Mouse (Mus musculus): ENCODE results near the gene Fbll1. TPM values are rescaled to one million over a fixed set of nuclear protein-coding genes. Genes with fewer than 3 reads are reported as not detected.
A peak's percentile ranks its signal among the peaks of the same experiment; 100 is the strongest.

Gene Fbll1
- total RNA-seq, 2 experiments from 2014 or later = not detected

DNA sequence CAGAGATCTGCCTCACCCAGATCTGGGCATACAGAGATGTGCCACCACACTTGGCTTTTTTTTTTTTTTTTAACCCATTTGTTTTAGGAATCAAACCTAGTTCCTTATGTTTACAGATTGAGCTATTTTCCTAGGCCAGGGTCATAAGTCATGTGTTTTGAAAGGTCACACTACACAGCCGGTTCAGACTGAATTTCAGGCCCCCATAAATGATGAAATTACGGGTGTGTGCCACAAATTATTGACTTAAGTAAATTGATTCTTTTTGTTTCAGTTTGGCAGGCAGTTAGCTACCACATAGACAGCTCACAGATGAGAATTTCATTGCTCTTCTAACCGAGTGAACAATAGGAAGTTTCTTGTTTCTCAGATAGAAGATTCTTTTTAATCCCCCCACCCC lies 14.7 kb downstream of the Fbll1 start:
- DNase-seq (ENCODE audit: low spot score in 2 of 2) = no peak

DNA sequence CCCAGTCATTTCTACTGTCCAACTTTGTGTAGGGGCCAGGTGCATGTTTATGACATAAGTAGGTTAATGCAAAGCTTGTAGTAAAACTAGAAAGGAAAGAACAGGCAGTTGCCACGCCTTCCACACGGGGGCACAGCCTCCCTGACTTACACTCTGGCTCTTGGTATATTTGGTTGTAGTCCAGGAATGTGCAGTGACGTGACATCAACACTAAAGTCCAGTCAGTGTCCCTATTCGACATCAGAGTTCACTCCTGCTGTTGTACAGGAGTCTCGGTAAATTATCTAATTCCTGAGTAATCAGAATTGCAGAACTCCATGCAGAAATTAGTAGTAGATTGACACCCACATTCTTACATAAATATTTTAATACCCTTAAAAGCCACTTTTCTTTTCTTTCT lies 15.6 kb downstream of the Fbll1 start:
- no peak for DNase-seq (ENCODE audit: low spot score in 2 of 2)

DNA sequence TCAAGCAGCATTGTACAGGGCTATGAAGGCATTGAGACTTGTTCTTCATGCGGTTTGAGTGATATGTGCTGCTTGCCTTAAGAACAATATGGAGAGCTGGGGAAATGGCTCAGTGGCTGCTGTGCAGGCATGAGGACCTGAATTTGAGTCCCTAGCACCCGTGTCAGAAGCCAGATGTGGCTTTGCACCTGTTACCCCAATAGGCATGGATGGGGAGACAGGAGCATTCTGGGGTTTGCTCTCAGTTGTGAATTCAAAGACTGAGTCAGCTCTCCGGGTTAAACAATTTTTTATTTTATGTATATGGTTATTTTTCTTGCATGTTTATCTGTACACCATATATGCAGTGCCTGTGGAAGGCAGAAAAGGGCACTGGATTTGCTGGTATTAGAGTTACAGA lies 16.2 kb downstream of the Fbll1 start:
- DNase-seq (ENCODE audit: low spot score in 2 of 2) = no peak

DNA sequence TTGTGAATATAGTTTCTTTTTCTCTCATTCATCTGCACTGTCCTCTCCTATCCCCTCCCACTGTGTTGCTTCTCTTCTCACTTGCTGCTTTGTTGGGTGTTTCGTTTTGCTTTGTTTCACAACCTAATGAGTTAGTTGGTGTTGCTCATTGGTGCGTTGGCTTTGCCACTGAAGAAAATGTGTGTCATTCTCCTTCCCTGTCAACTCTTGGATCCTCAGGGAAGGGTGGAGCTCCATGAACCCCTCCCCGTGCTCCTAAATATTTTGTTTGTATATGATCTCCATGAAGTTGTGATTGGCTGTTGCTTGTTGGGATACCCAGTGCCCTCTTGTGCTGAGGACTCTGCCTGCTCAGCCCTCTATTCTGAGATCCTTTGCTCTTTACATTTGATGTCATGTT lies 18.3 kb downstream of the Fbll1 start:
- DNase-seq (ENCODE audit: low spot score in 2 of 2) = no peak

DNA sequence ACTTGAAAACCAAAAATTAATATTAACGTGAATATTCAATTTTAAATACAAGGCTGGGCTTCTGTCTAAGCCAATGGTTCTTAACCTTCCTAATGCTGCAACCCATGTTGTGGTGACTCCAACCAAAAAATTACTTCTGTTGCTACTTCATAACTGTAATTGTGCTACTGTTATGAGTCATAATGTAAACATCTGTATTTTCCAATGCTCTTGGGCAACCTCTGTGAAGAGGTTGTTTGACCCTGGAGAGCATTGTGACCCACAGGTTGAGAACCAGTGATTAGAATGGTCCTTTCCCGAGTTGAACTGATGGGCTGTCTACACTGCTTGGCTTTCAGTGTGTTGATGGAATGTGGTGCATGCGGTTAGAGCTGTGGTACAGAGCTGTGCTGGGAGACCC lies 22.2 kb downstream of the Fbll1 start:
- no peak for DNase-seq (ENCODE audit: low spot score in 2 of 2)

DNA sequence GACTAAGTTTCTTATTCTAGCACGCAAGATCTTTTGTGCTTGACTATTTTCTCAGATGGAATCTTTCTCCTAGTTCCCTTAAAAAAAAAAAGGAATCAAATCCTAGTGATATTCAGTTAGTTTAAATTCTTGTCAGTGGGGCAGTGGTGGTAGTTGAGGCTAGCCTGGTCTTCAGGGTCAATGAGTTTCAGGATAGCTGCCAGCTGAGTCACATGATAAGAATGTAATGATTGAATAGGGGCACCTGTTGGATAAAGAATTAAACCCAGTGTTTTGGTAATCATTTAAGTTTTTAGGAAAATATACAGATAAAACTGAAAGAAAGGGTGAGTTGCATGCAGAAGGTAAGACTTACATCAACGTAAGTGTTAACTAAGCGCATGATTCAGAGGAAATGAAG lies 23.1 kb downstream of the Fbll1 start:
- no peak for DNase-seq (ENCODE audit: low spot score in 2 of 2)

DNA sequence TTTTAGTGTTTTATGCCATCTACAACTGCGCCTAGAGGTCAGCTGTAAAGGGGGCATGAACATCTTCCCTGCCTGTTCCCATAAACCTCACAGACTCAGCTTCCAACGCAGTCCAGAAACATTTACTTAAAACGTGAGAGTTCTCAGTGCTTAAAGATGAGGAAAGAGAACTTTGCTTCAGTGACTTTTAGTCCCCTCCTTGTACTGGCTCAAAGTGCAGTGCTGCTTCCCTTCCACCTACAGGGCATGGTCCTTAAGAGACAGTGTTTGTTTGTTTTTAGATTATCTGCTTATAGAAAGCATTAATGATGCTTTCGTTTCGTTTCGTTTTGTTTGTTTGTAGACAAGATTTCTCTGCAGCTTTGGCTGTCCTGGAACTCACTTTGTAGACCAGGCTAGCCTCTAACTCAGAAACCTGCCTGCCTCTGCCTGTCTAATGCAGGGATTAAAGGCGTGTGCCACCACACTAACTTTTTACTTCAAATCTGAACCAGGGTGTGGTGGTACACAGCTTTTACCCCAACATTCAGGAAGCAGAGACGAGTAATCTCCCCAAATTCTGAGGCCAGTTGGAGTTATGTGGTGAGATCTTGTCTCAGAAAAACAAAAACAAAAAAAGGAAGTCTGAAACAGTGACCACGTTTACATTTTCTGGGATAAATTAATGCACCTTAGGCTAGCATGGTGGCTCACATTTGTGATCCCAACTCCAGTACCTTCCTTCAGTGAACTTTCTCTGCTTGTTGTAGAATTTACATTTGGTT lies 27.8 kb downstream of the Fbll1 start:
- DNase-seq (ENCODE audit: low spot score in 2 of 2) = no peak

DNA sequence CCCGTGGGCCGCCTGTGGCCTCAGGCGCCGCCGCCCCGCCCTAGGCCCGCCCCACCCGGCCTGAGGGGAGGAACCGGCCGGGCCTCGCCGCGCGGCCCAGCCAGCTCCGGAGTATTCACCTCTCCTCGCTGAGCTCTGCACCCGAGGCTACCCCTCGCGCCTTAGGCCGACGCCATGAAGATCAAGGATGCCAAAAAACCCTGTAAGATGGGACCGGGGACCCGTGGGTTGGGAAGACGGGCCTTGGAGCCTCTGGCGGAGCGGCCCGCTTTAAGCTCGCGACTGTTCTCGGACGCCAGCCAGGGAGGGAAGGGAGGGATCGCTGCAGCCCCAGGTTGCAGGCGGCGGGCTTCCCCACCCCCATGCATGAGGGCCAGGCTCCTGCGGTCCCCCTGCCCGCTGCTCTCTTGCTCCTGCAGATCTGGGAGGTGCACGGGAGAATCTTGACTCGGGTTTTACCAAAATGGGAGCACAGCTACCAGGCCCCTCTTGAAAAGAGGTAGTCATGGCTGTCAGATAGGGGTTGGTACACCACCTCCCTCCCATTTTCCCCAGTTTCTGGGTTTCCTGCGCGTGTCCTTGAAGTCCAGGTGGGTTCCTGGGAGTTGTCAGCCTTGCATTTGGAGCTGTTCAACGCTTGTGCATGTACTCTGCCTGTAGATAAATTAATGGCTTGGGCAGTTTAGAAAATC lies 28.8 kb downstream of the Fbll1 start:
- peak; percentile 56 to 81 for DNase-seq (ENCODE audit: low spot score in 2 of 2)

DNA sequence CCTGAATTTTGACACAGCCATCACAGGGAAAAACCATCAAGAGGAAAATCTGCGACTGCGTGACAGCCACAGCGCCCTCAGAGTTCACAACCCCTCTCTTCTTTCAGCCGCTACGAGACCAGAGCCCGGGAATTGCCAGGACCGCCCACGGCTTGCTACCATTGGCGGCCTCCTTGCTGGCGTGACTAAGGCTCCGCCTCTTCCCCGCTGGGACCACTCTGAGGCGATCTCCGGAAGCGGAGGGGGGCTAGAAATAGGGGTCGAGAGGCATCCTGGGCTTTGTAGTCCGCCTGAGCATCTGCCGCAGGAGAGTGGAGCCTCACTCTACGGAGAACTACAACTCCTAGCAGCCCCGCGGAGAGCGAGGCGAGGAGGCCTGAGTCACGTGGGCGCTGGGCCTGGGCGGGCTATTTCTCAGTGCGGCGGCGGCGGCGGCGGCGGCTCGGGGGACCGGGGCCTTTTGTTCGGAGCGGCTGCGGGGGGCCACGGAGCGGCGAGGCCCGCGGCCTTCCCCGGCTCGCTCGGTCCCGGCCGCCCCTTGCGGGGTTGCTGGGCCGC lies 29.4 kb downstream of the Fbll1 start, which contains the start of gene Pank3:
Gene Pank3 (plus strand): TSS at position 297 of the 558 bp plus-strand sequence.
- peak; percentile 88 to 95 for DNase-seq (ENCODE audit: low spot score in 2 of 2)

DNA sequence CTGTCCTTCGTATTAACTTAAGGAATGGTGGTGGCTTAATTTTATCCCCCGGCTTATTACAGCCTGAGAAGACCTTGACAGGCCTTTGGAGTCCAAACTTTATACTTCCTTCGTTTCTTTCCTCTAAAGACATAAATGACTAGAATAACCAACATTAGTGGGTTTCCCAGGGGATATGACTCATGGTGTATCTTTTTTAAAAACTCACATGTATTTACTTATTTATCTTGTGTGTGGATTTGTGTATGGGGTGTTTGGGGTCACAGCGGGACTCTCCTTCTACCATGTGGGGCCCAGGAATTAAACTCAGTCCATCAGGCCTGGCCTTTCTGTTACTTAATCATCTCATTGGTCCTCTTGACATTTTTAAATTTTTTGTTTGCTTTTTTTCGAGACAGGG lies 31.8 kb downstream of the Fbll1 start:
- no peak for DNase-seq (ENCODE audit: low spot score in 2 of 2)

DNA sequence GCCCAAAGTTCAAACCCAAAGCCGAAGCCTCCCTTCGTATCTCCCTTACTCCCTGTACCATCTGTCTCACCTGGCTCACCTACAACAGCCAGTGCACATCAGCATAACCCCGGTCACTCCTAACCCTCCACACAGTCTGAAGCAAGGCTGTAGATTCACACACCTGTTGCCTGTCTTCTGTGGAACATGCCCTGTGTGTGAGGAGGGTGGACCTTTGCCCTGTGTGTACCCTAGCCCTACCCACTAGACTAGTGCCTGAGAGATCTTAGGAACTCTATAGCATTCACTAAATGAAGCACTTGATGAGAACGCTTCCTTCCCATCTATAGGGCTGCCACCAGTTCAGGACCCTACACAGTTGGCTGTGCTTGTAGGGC lies 38.1 kb downstream of the Fbll1 start:
- no peak for DNase-seq (ENCODE audit: low spot score in 2 of 2)

DNA sequence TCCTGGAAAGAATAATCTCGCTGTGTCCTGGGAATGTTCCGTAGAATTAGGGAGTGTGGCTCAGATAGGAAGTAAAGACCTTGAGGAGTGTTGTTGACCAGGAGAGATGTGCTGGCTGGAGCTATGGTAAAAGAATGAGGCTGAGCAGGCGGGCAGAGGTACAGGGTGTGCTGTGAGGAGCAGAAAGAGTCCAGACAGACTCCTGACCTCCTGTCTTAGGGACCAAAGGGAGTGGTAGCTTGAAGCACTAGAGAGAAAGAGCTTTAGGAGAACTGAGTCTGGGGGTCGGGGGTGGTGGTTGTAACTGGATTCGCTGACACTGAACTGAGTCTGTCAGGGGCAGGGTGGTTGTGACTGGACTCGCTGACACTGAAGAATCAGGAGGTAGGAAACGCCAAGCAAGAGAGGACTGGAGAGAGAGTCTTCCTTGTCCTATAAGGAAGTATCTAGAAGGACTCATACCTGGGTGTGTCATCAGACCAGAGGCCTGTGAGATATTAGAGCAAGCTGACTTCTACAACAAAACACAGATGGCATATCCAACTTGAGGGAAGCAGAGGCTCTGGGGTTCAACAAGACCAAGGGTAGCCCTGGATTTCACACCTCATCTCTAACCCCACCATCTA lies 38.6 kb downstream of the Fbll1 start:
- no peak for DNase-seq (ENCODE audit: low spot score in 2 of 2)

DNA sequence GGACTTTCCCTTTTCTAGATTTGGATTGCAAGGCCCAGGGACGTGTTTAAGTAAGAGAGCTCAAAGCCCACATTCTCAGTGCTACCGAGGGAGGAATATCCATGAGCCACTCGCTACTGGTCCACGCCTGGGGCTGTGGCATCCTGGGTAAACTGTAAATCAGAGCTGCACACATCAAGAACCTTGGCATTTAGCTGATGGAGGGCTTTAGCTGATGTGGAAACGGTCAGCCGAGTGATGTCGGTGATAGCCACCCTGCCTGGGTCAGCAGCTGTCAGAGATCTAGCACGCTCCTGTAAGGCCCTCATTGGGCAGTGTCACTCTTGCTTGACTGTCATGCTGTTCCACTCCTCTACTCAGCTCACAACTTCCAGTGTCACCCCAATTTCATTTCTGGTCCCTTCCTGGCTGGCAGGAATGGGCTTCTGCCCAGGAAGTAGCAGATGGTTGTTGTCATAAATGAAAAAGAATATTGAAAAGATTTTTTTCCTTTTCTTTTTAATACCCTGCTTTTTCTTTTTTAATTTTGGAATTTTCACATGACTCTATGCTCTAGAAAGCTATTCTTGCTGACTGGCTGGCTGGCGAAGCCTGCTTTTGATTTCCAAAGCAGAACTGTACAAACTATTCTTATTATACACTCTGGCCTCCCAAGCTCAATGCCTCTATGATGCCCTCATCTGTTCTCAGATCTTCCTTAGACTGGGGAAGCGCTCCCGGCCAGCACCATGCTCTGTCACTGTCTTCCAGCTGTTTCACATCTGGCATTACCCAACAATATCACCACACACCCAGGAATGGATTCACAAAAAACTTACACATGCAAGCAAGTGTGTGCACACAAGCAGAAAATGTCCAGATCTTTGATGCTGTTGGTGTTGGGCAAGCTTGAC lies 42.0 kb downstream of the Fbll1 start:
- DNase-seq (ENCODE audit: low spot score in 2 of 2) = no peak

DNA sequence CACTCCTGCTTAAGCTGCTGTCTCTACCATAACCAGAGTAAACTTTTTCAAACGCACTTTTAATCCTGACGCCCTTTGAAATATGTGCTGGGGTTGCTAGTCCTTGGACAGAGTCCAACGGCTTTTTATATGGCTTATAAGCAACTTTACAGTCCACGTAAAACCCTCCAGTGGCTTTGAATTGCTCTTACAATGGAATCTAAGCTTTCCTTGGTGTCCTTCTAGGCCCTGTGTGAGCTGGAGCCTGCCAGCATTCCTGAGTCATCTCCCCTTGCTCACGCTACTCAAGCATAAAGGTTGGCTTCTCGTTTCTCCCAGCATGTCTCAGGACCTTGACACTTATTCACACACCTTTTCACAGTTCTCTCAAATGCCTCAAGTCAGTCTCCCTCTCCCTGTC lies 43.1 kb downstream of the Fbll1 start:
- DNase-seq (ENCODE audit: low spot score in 2 of 2) = no peak

DNA sequence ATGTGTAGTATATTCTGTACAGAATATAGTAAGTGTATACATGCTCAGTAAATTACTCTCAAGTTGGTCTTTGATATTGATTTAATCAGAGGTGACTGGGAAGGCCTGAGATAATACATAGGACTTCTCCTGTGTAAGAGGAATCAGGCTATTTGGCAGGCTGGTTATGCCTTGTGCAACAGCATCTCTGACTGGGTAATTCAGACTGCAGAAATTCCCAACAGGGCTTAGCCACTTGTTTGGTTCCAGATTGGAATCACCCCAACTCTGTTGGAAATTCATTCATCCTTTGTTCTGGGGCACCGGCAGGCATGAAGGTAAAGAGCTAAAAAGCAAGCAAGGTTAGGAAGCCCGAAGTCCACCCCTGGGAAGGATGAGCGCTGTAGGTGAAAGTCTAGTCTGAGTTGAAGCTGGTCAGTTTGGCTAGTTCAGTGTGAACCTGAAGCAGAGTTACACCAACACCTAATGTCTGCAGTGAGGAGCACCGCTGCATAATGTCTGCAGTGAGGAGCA lies 43.7 kb downstream of the Fbll1 start:
- no peak for DNase-seq (ENCODE audit: low spot score in 2 of 2)

DNA sequence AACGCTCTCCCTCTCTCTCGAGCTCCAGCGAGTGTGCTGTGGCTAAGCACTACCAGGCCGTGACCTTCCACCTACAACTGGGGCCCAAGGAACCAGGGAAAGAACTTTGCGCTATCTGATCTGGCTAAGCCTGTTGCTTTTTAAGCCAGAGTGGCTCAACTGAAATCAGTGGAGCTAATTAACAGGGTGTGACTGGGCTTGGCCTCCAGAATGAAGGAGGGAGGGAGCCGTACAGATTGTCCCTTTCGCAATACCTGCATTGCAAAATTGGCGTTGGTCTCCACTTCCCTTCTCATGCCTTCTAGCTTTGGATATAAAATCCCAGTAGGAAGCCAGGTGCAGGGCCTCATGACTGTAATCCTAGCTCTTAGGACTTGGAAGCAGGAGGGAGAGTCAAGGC lies 48.1 kb downstream of the Fbll1 start:
- DNase-seq (ENCODE audit: low spot score in 2 of 2) = no peak

Small RNAs within 50 kb of the gene (microRNA-seq; reads per million reads assigned to microRNA genes)
- 2.3 reads per million, percentile 4 among the genes with 10 or more reads in this experiment for gene Mir103-1

Other genes starting within 250 kb of the Fbll1 start
- gene Pank3, start 29.4 kb downstream of the Fbll1 start, total RNA-seq (2021) = 10 to 100 TPM; 32.4 to 35.4 TPM
- 10 to 100 TPM; 54.2 to 57.1 TPM for gene Rars, start 35.6 kb upstream of the Fbll1 start, total RNA-seq (2021)
- gene Wwc1, start 181.6 kb upstream of the Fbll1 start, total RNA-seq (2021) = 1 to 10 TPM; 1.3 to 2.3 TPM

All from gastrocnemius, postnatal 4 days (tissue).